Mouse (Mus musculus) liver, embryonic 14.5 days (tissue): ENCODE results near the gene Mum1. TPM values are rescaled to one million over a fixed set of nuclear protein-coding genes. Genes with fewer than 3 reads are reported as not detected.

Experiments used
- ATAC-seq: fragments of 200-750 bp; cut with Nextera tagmentation; 2 replicates; pipeline ENCODE4 v1.8.0; 2017; ENCODE audit warnings: moderate number of reproducible peaks, mild to moderate bottlenecking, moderate library complexity; ENCODE audit not compliant: insufficient read depth
- DNase-seq, 3 experiments: peaks; one replicate each; pipeline ENCODE4 v3.0.0-alpha.2; 2012 to 2013; ENCODE audit warnings: low read depth in 3 of 3, low spot score in 3 of 3
- H3K27ac ChIP-seq: fragments of 300-500 bp; sonication (generic); 2 replicates; pipeline ENCODE4 v1.5.1; 2014; ENCODE audit warnings: moderate library complexity, mild to moderate bottlenecking, control low read depth, inconsistent platforms
- H3K27me3 ChIP-seq: fragments of 300-500 bp; sonication (generic); 2 replicates; pipeline ENCODE4 v1.6.1; 2014; ENCODE audit warnings: mild to moderate bottlenecking, low read length, moderate library complexity; ENCODE audit not compliant: control insufficient read depth, insufficient read depth
- H3K36me3 ChIP-seq: fragments of 300-500 bp; sonication (generic); replicated peaks from 2 replicates; pipeline ENCODE4 v1.6.1; 2014; ENCODE audit warnings: low read depth; ENCODE audit not compliant: control insufficient read depth, insufficient read depth
- H3K4me1 ChIP-seq, 2 experiments: fragments of 200-500 bp in 1 of 2; fragments of 300-500 bp in 1 of 2; sonication (generic) in 1 of 2; replicated peaks; 2 replicates each; pipeline ENCODE4 v1.6.1; 2012 to 2014; ENCODE audit warnings: antibody characterized with exemption in 1 of 2, inconsistent platforms in 1 of 2, low read length in 1 of 2; ENCODE audit not compliant: control insufficient read depth in 2 of 2, insufficient read depth in 2 of 2
- H3K4me2 ChIP-seq: fragments of 300-500 bp; sonication (generic); 2 replicates; pipeline ENCODE4 v1.6.1; 2014; ENCODE audit warnings: low read depth, mild to moderate bottlenecking, control low read depth, moderate library complexity
- H3K4me3 ChIP-seq, 2 experiments: fragments of 200-500 bp in 1 of 2; fragments of 300-500 bp in 1 of 2; sonication (generic) in 1 of 2; 2 replicates each; pipeline ENCODE4 v1.5.1; 2012 to 2014; ENCODE audit warnings: low read depth in 2 of 2, low read length in 2 of 2, mild to moderate bottlenecking in 2 of 2, control low read depth in 1 of 2, inconsistent platforms in 1 of 2, moderate library complexity in 1 of 2; ENCODE audit not compliant: insufficient read depth in 1 of 2
- H3K9ac ChIP-seq: fragments of 300-500 bp; sonication (generic); replicated peaks from 2 replicates; pipeline ENCODE4 v1.6.1; 2014; ENCODE audit warnings: mild to moderate bottlenecking, control low read depth, moderate library complexity
- H3K9me3 ChIP-seq: fragments of 300-500 bp; sonication (generic); 2 replicates; pipeline ENCODE4 v1.6.1; 2016; ENCODE audit warnings: low read length, mixed read lengths; ENCODE audit not compliant: control insufficient read depth
- CTCF ChIP-seq: IDR thresholded peaks from 2 replicates; pipeline ENCODE4 v1.5.1; 2016; ENCODE audit warnings: antibody characterized with exemption, low read depth, control low read depth
- EP300 ChIP-seq: IDR thresholded peaks from 2 replicates; pipeline ENCODE4 v1.6.1; 2016; ENCODE audit warnings: antibody characterized with exemption, low read depth
- WGBS: fragments of 180-500 bp; shearing (Covaris S2); extraction: QIAGEN DNeasy Blood & Tissue Kit; methylation state at CpG from one replicate; pipeline ENCODE4 v1.1.7; 2014; ENCODE audit not compliant: insufficient replicate concordance; 5-methylcytosine and 5-hydroxymethylcytosine counted together
- polyA plus RNA-seq, 2 experiments: library from polyadenylated mRNA; depleted of rRNA in 1 of 2; stranded (reverse) in 1 of 2; unstranded in 1 of 2; fragments of >200 nt; fragmentation: Nextera tagmentation in 1 of 2; extraction: Ambion mirVana in 1 of 2; gene quantifications; 2 replicates each; pipeline versions ENCODE4 v1.2.1 to v1.2.3; 2012 to 2014

Mum1 gene
- polyA plus RNA-seq, 2 experiments = 13.2 to 18.8 TPM

- DNase-seq (peak; percentile 94), ATAC-seq (peak; percentile 68)
- peaks cover 7% of the 10 kb centered on the region; the same call in 1 of the 2 replicates for H3K36me3 ChIP-seq
- H3K9ac ChIP-seq = peak overlapping the region; percentile 46
- H3K4me3 ChIP-seq = peak overlapping the region; percentile 57 to 70
- H3K4me2 ChIP-seq = peak overlapping the region; percentile 79
- WGBS = under 1% methylated on average over 14 of the region's 14 CpGs
- H3K27ac ChIP-seq = peak overlapping the region; percentile 80
- H3K4me1 ChIP-seq = peaks cover 27 to 28% of the 10 kb centered on the region in 2 experiments
- H3K27me3 ChIP-seq = no peaks in the 10 kb centered on the region
- no peaks in the 10 kb centered on the region for H3K9me3 ChIP-seq
- TF ChIP-seq EP300 (no peak), CTCF (no peak)
These were observed 35.3 kb downstream of the Mum1 start for GRCm38 (mm10) chr10:80261585-80261968.

- Histone ChIP-seq H3K4me2 (peak overlapping the region; percentile 79), H3K36me3 (peaks cover 4% of the 10 kb centered on the region; the same call in 1 of the 2 replicates), H3K4me1 (peaks cover 30 to 31% of the 10 kb centered on the region in 2 experiments), H3K27ac (peak overlapping the region; percentile 80), H3K9me3 (no peaks in the 10 kb centered on the region), H3K9ac (peak overlapping the region; percentile 12; the same call in 1 of the 2 replicates), H3K4me3 (peak overlapping the region in 1 of 2 experiments; percentile 57; a peak in 2 of 4 replicates), H3K27me3 (no peaks in the 10 kb centered on the region)
- WGBS = 49% methylated on average over 12 of the region's 12 CpGs
- no peak for ATAC-seq
- TF ChIP-seq EP300 (0 out of 2 replicates have a peak, but pooled peaks have one; percentile 10), CTCF (no peak)
- no peak for DNase-seq
These were observed 35.9 kb downstream of the Mum1 start for GRCm38 (mm10) chr10:80262169-80262568.

GRCm38 (mm10) chr10:80262776-80263365 lies 36.6 kb downstream of the Mum1 start:
- peaks cover 9% of the 10 kb centered on the region for H3K36me3 ChIP-seq
- WGBS = 83% methylated on average over 10 of the region's 10 CpGs
- DNase-seq (no peak), ATAC-seq (no peak)
- H3K4me1 ChIP-seq = peaks cover 36 to 37% of the 10 kb centered on the region in 2 experiments
- H3K27ac ChIP-seq = no peak overlapping the region
- no peak overlapping the region for H3K4me2 ChIP-seq
- no peak overlapping the region for H3K4me3 ChIP-seq
- TF ChIP-seq EP300 (no peak), CTCF (no peak)
- H3K27me3 ChIP-seq = no peaks in the 10 kb centered on the region
- H3K9me3 ChIP-seq = no peaks in the 10 kb centered on the region
- no peak overlapping the region for H3K9ac ChIP-seq

- peak overlapping the region; percentile 23 for H3K27ac ChIP-seq
- WGBS = 1% methylated on average over 81 of the region's 81 CpGs
These were observed 38.3 kb downstream of the Mum1 start for GRCm38 (mm10) chr10:80264341-80265148.

GRCm38 (mm10) chr10:80265149-80265486 lies 38.9 kb downstream of the Mum1 start:
- H3K4me2 ChIP-seq = peak overlapping the region; percentile 84
- TF ChIP-seq EP300 (no peak; the same call in 1 of the 2 replicates), CTCF (no peak)
- peaks cover 50 to 55% of the 10 kb centered on the region in 2 experiments for H3K4me1 ChIP-seq
- WGBS = under 1% methylated on average over 18 of the region's 18 CpGs
- DNase-seq (no peak), ATAC-seq (no peak)
- H3K27ac ChIP-seq = peak overlapping the region; percentile 23
- H3K27me3 ChIP-seq = no peaks in the 10 kb centered on the region
- peak overlapping the region; percentile 89 for H3K9ac ChIP-seq
- peak overlapping the region; percentile 74 to 98 for H3K4me3 ChIP-seq
- peaks cover 14% of the 10 kb centered on the region for H3K36me3 ChIP-seq
- no peaks in the 10 kb centered on the region for H3K9me3 ChIP-seq

More at GRCm38 (mm10) chr10:80264341-80265148, 38.3 kb downstream of the Mum1 start:
- Histone ChIP-seq H3K9me3 (no peaks in the 10 kb centered on the region), H3K36me3 (peaks cover 14% of the 10 kb centered on the region), H3K27me3 (no peaks in the 10 kb centered on the region), H3K4me1 (peaks cover 48 to 52% of the 10 kb centered on the region in 2 experiments), H3K4me3 (peak overlapping the region; percentile 74 to 98), H3K9ac (peak overlapping the region; percentile 89), H3K4me2 (peak overlapping the region; percentile 84)
- DNase-seq (peak; percentile 98), ATAC-seq (peak; percentile 69)
- TF ChIP-seq CTCF (no peak), EP300 (0 out of 2 replicates have a peak, but pooled peaks have one; percentile 9)
